Mouse (Mus musculus) frontal cortex, adult (tissue): ENCODE measurements around the gene Dnajc9.

ENCODE experiments used
- ATAC-seq: cut with Nextera tagmentation; 2 replicates; pipeline ENCODE4 v1.9.2; 2017; ENCODE audit warnings: mild to moderate bottlenecking, moderate library complexity, mixed read lengths; ENCODE audit not compliant: low TSS enrichment

Gene Dnajc9

DNA sequence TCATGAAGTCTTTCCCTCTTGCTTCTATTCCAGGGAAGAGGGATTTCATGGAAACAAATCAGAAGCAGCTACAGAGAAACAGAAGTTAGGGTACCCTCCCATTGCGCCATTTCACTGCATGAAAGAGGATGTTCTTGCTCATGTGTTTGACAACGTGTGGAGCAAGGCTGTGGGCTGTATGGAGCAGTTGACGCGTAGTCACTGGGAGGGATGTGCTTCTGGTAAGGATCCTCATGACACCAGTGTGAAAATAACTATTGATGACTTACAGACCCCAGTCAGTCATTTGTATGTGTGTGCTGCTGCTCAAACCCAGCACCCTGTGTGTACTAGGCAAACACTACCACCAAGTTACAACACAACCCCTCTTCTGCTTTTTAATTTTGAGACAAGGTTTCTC is 25.5 kb downstream of the Dnajc9 start:
- ATAC-seq, result no peak

DNA sequence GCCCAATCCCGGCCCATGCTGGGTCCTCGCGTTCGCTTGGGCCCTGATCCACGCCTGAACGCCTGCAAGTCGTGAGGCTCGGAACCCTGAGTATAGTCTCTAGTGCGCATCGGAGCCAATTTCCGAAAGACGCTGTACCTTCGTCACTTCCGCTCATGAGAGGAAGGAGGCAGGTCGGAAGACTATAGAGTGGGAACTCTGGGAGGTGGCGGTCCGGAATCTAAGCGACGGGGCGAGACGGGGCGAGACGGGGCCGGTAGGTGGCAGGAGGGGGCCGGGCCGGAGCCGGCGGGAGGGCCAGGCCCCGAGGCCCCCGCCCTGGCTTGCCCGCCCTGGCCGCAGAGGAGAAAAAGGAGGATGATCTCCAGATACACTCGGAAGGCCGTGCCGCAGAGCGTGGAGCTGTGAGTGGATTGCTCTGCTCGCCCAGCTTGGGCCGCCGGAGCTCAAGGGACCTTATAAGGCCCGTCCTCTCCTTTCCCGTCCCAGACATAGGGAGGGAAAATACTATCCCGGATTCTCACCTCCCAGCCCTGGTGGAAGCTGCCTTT is 40.6 kb downstream of the Dnajc9 start, which contains the start of the genes Ecd and Fam149b:
Ecd (minus strand) TSS at position 131 of the 551 bp plus-strand sequence.
Fam149b (plus strand) TSS at position 172 of the 551 bp plus-strand sequence.
- peak; percentile 96 for ATAC-seq

- peak; percentile 64 for ATAC-seq
Observed at GRCm38 (mm10) chr14:20347441-20347990, 41.2 kb downstream of the Dnajc9 start.

GRCm38 (mm10) chr14:20345885-20346284 is 42.8 kb downstream of the Dnajc9 start:
- ATAC-seq, result no peak

- ATAC-seq, result no peak
Observed at GRCm38 (mm10) chr14:20340866-20341265, 47.8 kb downstream of the Dnajc9 start.

DNA sequence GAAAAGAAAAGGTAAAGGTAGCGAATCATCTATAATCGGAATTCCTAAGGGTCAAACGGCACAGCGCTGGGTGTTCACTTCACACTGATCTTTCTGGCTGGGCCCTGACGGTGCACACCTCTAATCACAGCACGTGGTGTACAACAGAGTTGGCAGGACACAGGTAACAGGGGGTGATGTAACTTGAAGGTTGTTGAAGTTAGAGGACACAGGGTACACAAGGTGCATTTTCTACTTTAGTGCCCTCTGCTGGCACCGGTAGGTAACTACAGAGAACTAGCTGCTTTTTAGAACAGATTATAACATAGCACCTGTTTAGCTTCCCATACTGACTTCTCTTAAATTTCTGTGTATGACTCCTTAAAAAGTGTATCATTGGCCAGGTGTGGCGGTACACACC is 48.6 kb downstream of the Dnajc9 start:
- 0 out of 2 replicates have a peak, but pooled peaks have one; percentile 31 for ATAC-seq

GRCm38 (mm10) chr14:20339415-20339814 is 49.3 kb downstream of the Dnajc9 start:
- no peak for ATAC-seq
